Mouse (Mus musculus) G1E (cell line): ENCODE results near the gene Olfr1318. TPM values are rescaled to one million over a fixed set of nuclear protein-coding genes. Genes with fewer than 3 reads are reported as not detected.

Experiments used
- ATAC-seq: 2 replicates; pipeline ENCODE4 v1.8.0; 2016; ENCODE audit warnings: mild to moderate bottlenecking; ENCODE audit not compliant: insufficient number of reproducible peaks, poor library complexity, low FRiP score, severe bottlenecking; ENCODE audit errors: extremely low read depth
- DNase-seq: peaks from one replicate; pipeline ENCODE4 v3.0.0; 2012; ENCODE audit warnings: low spot score
- H3K27me3 ChIP-seq: 2 replicates; pipeline ENCODE4 v1.6.1; 2012; ENCODE audit warnings: mild to moderate bottlenecking, low read length, inconsistent platforms; ENCODE audit not compliant: insufficient read depth
- H3K36me3 ChIP-seq: replicated peaks from 2 replicates; pipeline ENCODE3; 2012; ENCODE audit warnings: mild to moderate bottlenecking, inconsistent platforms
- H3K4me1 ChIP-seq: 2 replicates; pipeline ENCODE4 v1.6.1; 2012; ENCODE audit warnings: low read depth, low read length, inconsistent platforms, mixed read lengths; ENCODE audit not compliant: insufficient read depth
- H3K4me3 ChIP-seq: 2 replicates; pipeline ENCODE4 v1.5.1; 2012; ENCODE audit warnings: low read depth, mild to moderate bottlenecking, inconsistent platforms, low read length, moderate library complexity, mixed read lengths
- H3K9me3 ChIP-seq: replicated peaks from 2 replicates; pipeline ENCODE4 v1.6.1; 2012; ENCODE audit warnings: inconsistent platforms
- CTCF ChIP-seq: IDR thresholded peaks from 2 replicates; pipeline ENCODE4 v1.5.1; 2012; ENCODE audit warnings: low read depth, low read length, inconsistent platforms, mixed read lengths
- GATA1 ChIP-seq: IDR thresholded peaks from 2 replicates; pipeline ENCODE4 v1.6.1; 2012; ENCODE audit warnings: borderline replicate concordance, low read length, inconsistent platforms, mixed read lengths
- GATA2 ChIP-seq: IDR thresholded peaks from 2 replicates; pipeline ENCODE4 v1.6.1; 2012; ENCODE audit warnings: low read depth, low read length, inconsistent platforms, borderline replicate concordance
- POLR2AphosphoS5 ChIP-seq: IDR thresholded peaks from 2 replicates; pipeline ENCODE4 v1.6.1; 2012; ENCODE audit warnings: low read depth, low read length, inconsistent platforms; ENCODE audit not compliant: insufficient replicate concordance
- TAL1 ChIP-seq: conservative IDR thresholded peaks from 2 replicates; pipeline ENCODE4 v1.6.1; 2012; ENCODE audit warnings: low read depth, low read length, inconsistent platforms, mixed read lengths
- polyA plus RNA-seq: library from polyadenylated mRNA; stranded (reverse); fragments of >175 nt; gene quantifications from 2 replicates; pipeline ENCODE4 v1.2.3, GENCODE M21; 2012
- total RNA-seq, 2 experiments: library from RNA; stranded (forward) in 1 of 2; stranded (reverse) in 1 of 2; fragments of 200-1000 nt in 1 of 2; fragments of >200 nt in 1 of 2; fragmentation: Nextera tagmentation in 1 of 2; gene quantifications; 2 replicates each; pipeline ENCODE4 v1.2.3; 2014 to 2017

Olfr1318 gene
- not detected in 2 replicates for total RNA-seq (2014; fragmentation: Nextera tagmentation)
- 0.12 and 0.16 TPM in 2 replicates for total RNA-seq (2017)
- polyA plus RNA-seq = not detected in 2 replicates

- DNase-seq (no peak), ATAC-seq (no peak)
- no peaks in the 10 kb centered on the region for H3K27me3 ChIP-seq
These were observed at the start of gene Olfr1318 for GRCm38 (mm10) chr2:112153898-112154297. Gene Olfr1318 (plus strand): TSS chr2:112154198.

GRCm38 (mm10) chr2:112115340-112115739 is 38.7 kb upstream of the Olfr1318 start, which contains the start of gene Olfr1315-ps1:
Gene Olfr1315-ps1 (minus strand): TSS chr2:112115440.
- Histone ChIP-seq H3K27me3 (no peaks in the 10 kb centered on the region), H3K4me1 (no peaks in the 10 kb centered on the region), H3K9me3 (no peaks in the 10 kb centered on the region), H3K36me3 (no peaks in the 10 kb centered on the region), H3K4me3 (no peak within 1 kb of the TSS)
- DNase-seq = no peak
- TF ChIP-seq CTCF = no peak
- TF ChIP-seq GATA1 = no peak
- TF ChIP-seq POLR2AphosphoS5 = no peak
- TF ChIP-seq TAL1 = no peak
- no peak for TF ChIP-seq GATA2
- ATAC-seq = no peak

More at GRCm38 (mm10) chr2:112153898-112154297, at the start of gene Olfr1318:
- no peak within 1 kb of the TSS for H3K4me3 ChIP-seq
- TF ChIP-seq TAL1 (no peak), GATA2 (no peak), GATA1 (no peak), POLR2AphosphoS5 (no peak), CTCF (no peak)
- H3K36me3 ChIP-seq = no peaks in the 10 kb centered on the region
- no peaks in the 10 kb centered on the region for H3K9me3 ChIP-seq
- H3K4me1 ChIP-seq = no peaks in the 10 kb centered on the region

- no peaks in the 10 kb centered on the region for H3K27me3 ChIP-seq
- H3K4me1 ChIP-seq = no peaks in the 10 kb centered on the region
- H3K36me3 ChIP-seq = no peaks in the 10 kb centered on the region
- H3K9me3 ChIP-seq = no peaks in the 10 kb centered on the region
- no peak for TF ChIP-seq CTCF
- TF ChIP-seq GATA2 = no peak
- no peak for TF ChIP-seq TAL1
- TF ChIP-seq GATA1 = no peak
- no peak for TF ChIP-seq POLR2AphosphoS5
- H3K4me3 ChIP-seq = no peak within 1 kb of the TSS
- ATAC-seq (no peak), DNase-seq (no peak)
These were observed 19.1 kb upstream of the Olfr1318 start, which contains the start of gene Olfr1316 for GRCm38 (mm10) chr2:112134877-112135276. Gene Olfr1316 (minus strand): TSS chr2:112134977.

GRCm38 (mm10) chr2:112140029-112140428 is 14.0 kb upstream of the Olfr1318 start, which contains the start of gene Olfr1317:
Gene Olfr1317 (plus strand): TSS chr2:112140329.
- ATAC-seq = no peak
- no peaks in the 10 kb centered on the region for H3K9me3 ChIP-seq
- TF ChIP-seq TAL1 (no peak), CTCF (no peak), GATA2 (no peak), POLR2AphosphoS5 (no peak), GATA1 (no peak)
- no peaks in the 10 kb centered on the region for H3K4me1 ChIP-seq
- H3K4me3 ChIP-seq = no peak within 1 kb of the TSS
- H3K27me3 ChIP-seq = no peaks in the 10 kb centered on the region
- H3K36me3 ChIP-seq = no peaks in the 10 kb centered on the region
- DNase-seq = no peak

GRCm38 (mm10) chr2:112196859-112197258 is 42.9 kb downstream of the Olfr1318 start:
- H3K36me3 ChIP-seq = no peaks in the 10 kb centered on the region
- peak; percentile 27 for DNase-seq
- H3K9me3 ChIP-seq = no peaks in the 10 kb centered on the region
- H3K4me1 ChIP-seq = no peaks in the 10 kb centered on the region
- H3K4me3 ChIP-seq = no peak overlapping the region
- peak; percentile 54 for ATAC-seq
- H3K27me3 ChIP-seq = no peaks in the 10 kb centered on the region
- TF ChIP-seq POLR2AphosphoS5 = no peak
- peak; percentile 64 for TF ChIP-seq CTCF

- DNase-seq (no peak), ATAC-seq (no peak)
- Histone ChIP-seq H3K4me3 (no peak overlapping the region), H3K4me1 (no peaks in the 10 kb centered on the region), H3K27me3 (no peaks in the 10 kb centered on the region), H3K9me3 (no peaks in the 10 kb centered on the region), H3K36me3 (no peaks in the 10 kb centered on the region)
- TF ChIP-seq GATA2 (no peak), CTCF (no peak), TAL1 (no peak), GATA1 (no peak), POLR2AphosphoS5 (no peak)
These were observed 49.1 kb downstream of the Olfr1318 start for GRCm38 (mm10) chr2:112203056-112203455.

Other genes starting within 250 kb of the Olfr1318 start
- not detected in 2 replicates for gene Olfr1306, start 237.9 kb upstream of the Olfr1318 start, total RNA-seq (2014; fragmentation: Nextera tagmentation)
- gene Olfr1306, start 237.9 kb upstream of the Olfr1318 start, total RNA-seq (2017) = 0.11 TPM in 1 of 2 replicates, not detected in the other
- gene Olfr1306, start 237.9 kb upstream of the Olfr1318 start, polyA plus RNA-seq = not detected in 2 replicates
- gene Olfr1307, start 204.8 kb upstream of the Olfr1318 start, total RNA-seq (2014; fragmentation: Nextera tagmentation) = not detected in 2 replicates
- gene Olfr1307, start 204.8 kb upstream of the Olfr1318 start, total RNA-seq (2017) = 0.06 and 0.11 TPM in 2 replicates
- gene Olfr1307, start 204.8 kb upstream of the Olfr1318 start, polyA plus RNA-seq = not detected in 2 replicates
- gene Olfr1308, start 189.3 kb upstream of the Olfr1318 start, total RNA-seq (2014; fragmentation: Nextera tagmentation) = not detected in 2 replicates
- 0.27 TPM in 1 of 2 replicates, not detected in the other for gene Olfr1308, start 189.3 kb upstream of the Olfr1318 start, total RNA-seq (2017)
- not detected in 2 replicates for gene Olfr1308, start 189.3 kb upstream of the Olfr1318 start, polyA plus RNA-seq
- not detected in 2 replicates for gene Olfr1309, start 163.9 kb upstream of the Olfr1318 start, total RNA-seq (2014; fragmentation: Nextera tagmentation)
- gene Olfr1309, start 163.9 kb upstream of the Olfr1318 start, total RNA-seq (2017) = 0.05 and 0.06 TPM in 2 replicates
- gene Olfr1309, start 163.9 kb upstream of the Olfr1318 start, polyA plus RNA-seq = not detected in 2 replicates
- gene Olfr1310, start 141.5 kb upstream of the Olfr1318 start, total RNA-seq (2014; fragmentation: Nextera tagmentation) = not detected in 2 replicates
- gene Olfr1310, start 141.5 kb upstream of the Olfr1318 start, total RNA-seq (2017) = under 0.01 TPM in 1 of 2 replicates, not detected in the other
- gene Olfr1310, start 141.5 kb upstream of the Olfr1318 start, polyA plus RNA-seq = not detected in 2 replicates
- not detected in 2 replicates for gene Olfr1311, start 129.8 kb upstream of the Olfr1318 start, total RNA-seq (2014; fragmentation: Nextera tagmentation)
- 0.12 and 0.16 TPM in 2 replicates for gene Olfr1311, start 129.8 kb upstream of the Olfr1318 start, total RNA-seq (2017)
- not detected in 2 replicates for gene Olfr1311, start 129.8 kb upstream of the Olfr1318 start, polyA plus RNA-seq
- not detected in 2 replicates for gene Olfr1312, start 104.0 kb upstream of the Olfr1318 start, total RNA-seq (2014; fragmentation: Nextera tagmentation)
- gene Olfr1312, start 104.0 kb upstream of the Olfr1318 start, total RNA-seq (2017) = 0.11 and 0.23 TPM in 2 replicates
- not detected in 2 replicates for gene Olfr1312, start 104.0 kb upstream of the Olfr1318 start, polyA plus RNA-seq
- gene Olfr1313, start 76.4 kb upstream of the Olfr1318 start, total RNA-seq (2014; fragmentation: Nextera tagmentation) = not detected in 2 replicates
- 0.11 and 0.12 TPM in 2 replicates for gene Olfr1313, start 76.4 kb upstream of the Olfr1318 start, total RNA-seq (2017)
- gene Olfr1313, start 76.4 kb upstream of the Olfr1318 start, polyA plus RNA-seq = not detected in 2 replicates
- not detected in 2 replicates for gene Olfr1314, start 57.4 kb upstream of the Olfr1318 start, total RNA-seq (2014; fragmentation: Nextera tagmentation)
- gene Olfr1314, start 57.4 kb upstream of the Olfr1318 start, total RNA-seq (2017) = 0.16 and 0.17 TPM in 2 replicates
- not detected in 2 replicates for gene Olfr1314, start 57.4 kb upstream of the Olfr1318 start, polyA plus RNA-seq
- gene Olfr1315-ps1, start 38.8 kb upstream of the Olfr1318 start, total RNA-seq (2014; fragmentation: Nextera tagmentation) = not detected in 2 replicates
- not detected in 2 replicates for gene Olfr1315-ps1, start 38.8 kb upstream of the Olfr1318 start, total RNA-seq (2017)
- gene Olfr1315-ps1, start 38.8 kb upstream of the Olfr1318 start, polyA plus RNA-seq = not detected in 2 replicates
- gene Olfr1316, start 19.2 kb upstream of the Olfr1318 start, total RNA-seq (2014; fragmentation: Nextera tagmentation) = not detected in 2 replicates
- gene Olfr1316, start 19.2 kb upstream of the Olfr1318 start, total RNA-seq (2017) = 0.06 and 0.11 TPM in 2 replicates
- gene Olfr1316, start 19.2 kb upstream of the Olfr1318 start, polyA plus RNA-seq = not detected in 2 replicates
- not detected in 2 replicates for gene Olfr1317, start 13.9 kb upstream of the Olfr1318 start, total RNA-seq (2014; fragmentation: Nextera tagmentation)
- 0.12 TPM in 1 of 2 replicates, not detected in the other for gene Olfr1317, start 13.9 kb upstream of the Olfr1318 start, total RNA-seq (2017)
- not detected in 2 replicates for gene Olfr1317, start 13.9 kb upstream of the Olfr1318 start, polyA plus RNA-seq
- 20.2 and 24.4 TPM in 2 replicates for gene Lpcat4, start 85.3 kb downstream of the Olfr1318 start, total RNA-seq (2014; fragmentation: Nextera tagmentation)
- gene Lpcat4, start 85.3 kb downstream of the Olfr1318 start, total RNA-seq (2017) = 2.4 and 3.0 TPM in 2 replicates
- gene Lpcat4, start 85.3 kb downstream of the Olfr1318 start, polyA plus RNA-seq = 52.9 and 54.2 TPM in 2 replicates
- gene Nutm1, start 105.1 kb downstream of the Olfr1318 start, total RNA-seq (2014; fragmentation: Nextera tagmentation) = not detected in 2 replicates
- 0.11 and 0.17 TPM in 2 replicates for gene Nutm1, start 105.1 kb downstream of the Olfr1318 start, total RNA-seq (2017)
- gene Nutm1, start 105.1 kb downstream of the Olfr1318 start, polyA plus RNA-seq = 0.04 TPM in 1 of 2 replicates, not detected in the other
- 53.1 and 66.1 TPM in 2 replicates for gene Nop10, start 107.7 kb downstream of the Olfr1318 start, total RNA-seq (2014; fragmentation: Nextera tagmentation)
- gene Nop10, start 107.7 kb downstream of the Olfr1318 start, total RNA-seq (2017) = 240 and 329 TPM in 2 replicates
- gene Nop10, start 107.7 kb downstream of the Olfr1318 start, polyA plus RNA-seq = 34.4 and 34.5 TPM in 2 replicates
- 55.2 and 55.9 TPM in 2 replicates for gene Slc12a6, start 111.6 kb downstream of the Olfr1318 start, total RNA-seq (2014; fragmentation: Nextera tagmentation)
- 46.6 and 50.5 TPM in 2 replicates for gene Slc12a6, start 111.6 kb downstream of the Olfr1318 start, total RNA-seq (2017)
- gene Slc12a6, start 111.6 kb downstream of the Olfr1318 start, polyA plus RNA-seq = 3.3 and 4.2 TPM in 2 replicates
- gene Gm21985, start 112.1 kb downstream of the Olfr1318 start, total RNA-seq (2014; fragmentation: Nextera tagmentation) = not detected in 2 replicates
- 0.16 and 0.64 TPM in 2 replicates for gene Gm21985, start 112.1 kb downstream of the Olfr1318 start, total RNA-seq (2017)
- not detected in 2 replicates for gene Gm21985, start 112.1 kb downstream of the Olfr1318 start, polyA plus RNA-seq
- gene Emc4, start 213.8 kb downstream of the Olfr1318 start, total RNA-seq (2014; fragmentation: Nextera tagmentation) = 111 and 115 TPM in 2 replicates
- 53.7 and 59.8 TPM in 2 replicates for gene Emc4, start 213.8 kb downstream of the Olfr1318 start, total RNA-seq (2017)
- 30.9 and 34.5 TPM in 2 replicates for gene Emc4, start 213.8 kb downstream of the Olfr1318 start, polyA plus RNA-seq
- gene Katnbl1, start 225.0 kb downstream of the Olfr1318 start, total RNA-seq (2014; fragmentation: Nextera tagmentation) = 34.2 and 44.3 TPM in 2 replicates
- 28.2 and 28.4 TPM in 2 replicates for gene Katnbl1, start 225.0 kb downstream of the Olfr1318 start, total RNA-seq (2017)
- gene Katnbl1, start 225.0 kb downstream of the Olfr1318 start, polyA plus RNA-seq = 4.5 and 6.8 TPM in 2 replicates